Mouse (Mus musculus) forebrain, embryonic 16.5 days (tissue): ENCODE measurements around the gene Pde6h. TPM values are rescaled to one million over a fixed set of nuclear protein-coding genes. Genes with fewer than 3 reads are reported as not detected.

Experiments used
- ATAC-seq: fragments of 200-750 bp; cut with Nextera tagmentation; 2 replicates; pipeline ENCODE4 v1.8.0; 2017; ENCODE audit warnings: mild to moderate bottlenecking, moderate library complexity
- H3K27ac ChIP-seq: fragments of 300-500 bp; sonication (generic); 2 replicates; pipeline ENCODE4 v1.5.1; 2014; ENCODE audit warnings: low read length, control low read depth
- H3K27me3 ChIP-seq: fragments of 300-500 bp; sonication (generic); replicated peaks from 2 replicates; pipeline ENCODE4 v1.6.1; 2014; ENCODE audit warnings: low read length; ENCODE audit not compliant: control insufficient read depth, insufficient read depth
- H3K36me3 ChIP-seq: fragments of 300-500 bp; sonication (generic); 2 replicates; pipeline ENCODE4 v1.6.1; 2014; ENCODE audit not compliant: control insufficient read depth, insufficient read depth
- H3K4me1 ChIP-seq: fragments of 300-500 bp; sonication (generic); replicated peaks from 2 replicates; pipeline ENCODE4 v1.6.1; 2014; ENCODE audit warnings: low read length; ENCODE audit not compliant: control insufficient read depth, insufficient read depth
- H3K4me2 ChIP-seq: fragments of 300-500 bp; sonication (generic); 2 replicates; pipeline ENCODE4 v1.6.1; 2014; ENCODE audit warnings: mild to moderate bottlenecking, low read length, control low read depth
- H3K4me3 ChIP-seq: fragments of 300-500 bp; sonication (generic); replicated peaks from 2 replicates; pipeline ENCODE4 v1.5.1; 2014; ENCODE audit warnings: mild to moderate bottlenecking, low read length, control low read depth
- H3K9ac ChIP-seq: fragments of 300-500 bp; sonication (generic); replicated peaks from 2 replicates; pipeline ENCODE4 v1.6.1; 2014; ENCODE audit warnings: low read depth, low read length, control low read depth
- H3K9me3 ChIP-seq: fragments of 300-500 bp; sonication (generic); 2 replicates; pipeline ENCODE4 v1.6.1; 2016; ENCODE audit warnings: low read length; ENCODE audit not compliant: control insufficient read depth
- WGBS: fragments of 180-500 bp; shearing (Covaris S2); extraction: QIAGEN DNeasy Blood & Tissue Kit; methylation state at CpG from one replicate; pipeline ENCODE4 v1.1.7; 2014; 5-methylcytosine and 5-hydroxymethylcytosine counted together
- polyA plus RNA-seq: library from polyadenylated mRNA; unstranded; fragments of >200 nt; fragmentation: Nextera tagmentation; extraction: Ambion mirVana; gene quantifications from 2 replicates; pipeline ENCODE4 v1.2.1, GENCODE M21; 2015

Pde6h gene
- polyA plus RNA-seq, 1 experiment from 2014 or later = not detected

DNA sequence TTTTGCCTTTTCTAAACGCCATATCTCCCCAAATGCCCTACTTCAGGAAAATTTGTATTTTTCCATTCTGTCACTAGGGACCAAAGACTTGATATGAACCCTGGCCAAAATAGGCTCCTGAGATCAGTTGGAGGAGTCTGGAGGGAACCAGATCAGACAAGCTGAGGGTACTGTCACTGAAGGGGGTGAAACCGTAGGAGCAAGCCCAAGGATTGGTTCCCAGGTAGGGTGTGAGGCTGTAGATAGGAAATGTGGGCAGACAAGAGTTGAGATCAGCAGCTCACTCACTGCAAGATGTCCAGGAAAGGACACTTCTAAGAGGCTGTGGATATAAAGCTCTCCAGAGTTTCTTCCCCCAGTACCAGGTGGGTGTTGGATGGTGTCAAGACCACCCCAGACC, 31.6 kb upstream of the Pde6h start:
- Histone ChIP-seq H3K4me3 (no peak overlapping the region), H3K9ac (no peak overlapping the region), H3K4me2 (no peak overlapping the region), H3K36me3 (no peaks in the 10 kb centered on the region), H3K9me3 (no peaks in the 10 kb centered on the region), H3K4me1 (no peaks in the 10 kb centered on the region), H3K27ac (no peak overlapping the region), H3K27me3 (no peaks in the 10 kb centered on the region)
- WGBS = 83% methylated on average over 2 of the region's 2 CpGs
- ATAC-seq = no peak

DNA sequence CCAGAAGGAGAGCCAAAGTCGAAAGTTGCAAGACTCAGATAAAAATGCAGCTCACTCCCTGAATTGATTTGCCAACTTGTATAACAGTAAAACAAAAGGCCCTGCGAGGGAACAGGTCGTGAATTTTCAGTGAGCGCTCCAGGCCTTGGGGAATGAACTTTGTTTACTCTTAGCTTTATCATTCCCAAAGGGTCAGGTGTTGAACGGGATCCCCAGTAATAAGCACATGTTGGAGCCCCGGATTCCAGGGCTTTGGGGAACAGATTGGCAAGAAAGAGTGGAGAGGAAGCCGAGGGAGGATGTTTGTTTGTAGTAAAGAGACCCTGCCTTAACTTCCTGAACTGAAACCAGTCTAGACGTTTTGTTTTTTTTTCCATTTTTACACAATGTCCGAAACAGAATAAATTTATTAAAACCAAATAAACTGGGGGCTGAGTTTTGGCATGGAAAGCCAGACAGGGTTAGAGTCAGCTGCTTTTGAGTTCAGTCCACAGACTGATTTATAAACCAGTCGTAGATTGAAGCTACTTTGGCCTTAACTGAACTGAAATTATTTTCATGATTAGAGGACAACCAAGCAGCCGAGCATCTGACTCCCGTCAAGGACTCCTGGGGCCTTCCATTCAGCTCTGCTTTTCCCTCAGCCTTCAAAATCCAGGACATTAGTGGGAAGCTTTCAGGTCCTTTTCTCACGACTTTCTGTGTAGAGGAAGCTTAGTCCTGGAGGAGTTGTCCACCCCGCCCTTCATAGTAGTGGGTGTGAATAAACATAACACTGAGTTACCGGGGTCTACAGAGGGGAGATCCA, 28.9 kb upstream of the Pde6h start:
- H3K27me3 ChIP-seq = no peaks in the 10 kb centered on the region
- H3K9me3 ChIP-seq = no peaks in the 10 kb centered on the region
- no peaks in the 10 kb centered on the region for H3K4me1 ChIP-seq
- H3K4me3 ChIP-seq = no peak overlapping the region
- H3K27ac ChIP-seq = no peak overlapping the region
- no peak overlapping the region for H3K4me2 ChIP-seq
- no peaks in the 10 kb centered on the region for H3K36me3 ChIP-seq
- H3K9ac ChIP-seq = no peak overlapping the region
- 66% methylated on average over 15 of the region's 15 CpGs for WGBS
- no peak for ATAC-seq

GRCm38 (mm10) chr6:136897789-136898188, 25.8 kb upstream of the Pde6h start:
- no peak for ATAC-seq
- no peaks in the 10 kb centered on the region for H3K36me3 ChIP-seq
- H3K4me1 ChIP-seq = no peaks in the 10 kb centered on the region
- no peak overlapping the region for H3K9ac ChIP-seq
- H3K27me3 ChIP-seq = no peaks in the 10 kb centered on the region
- WGBS = 91% methylated on average over 4 of the region's 4 CpGs
- no peak overlapping the region for H3K4me2 ChIP-seq
- H3K9me3 ChIP-seq = no peaks in the 10 kb centered on the region
- no peak overlapping the region for H3K27ac ChIP-seq
- no peak overlapping the region for H3K4me3 ChIP-seq

DNA sequence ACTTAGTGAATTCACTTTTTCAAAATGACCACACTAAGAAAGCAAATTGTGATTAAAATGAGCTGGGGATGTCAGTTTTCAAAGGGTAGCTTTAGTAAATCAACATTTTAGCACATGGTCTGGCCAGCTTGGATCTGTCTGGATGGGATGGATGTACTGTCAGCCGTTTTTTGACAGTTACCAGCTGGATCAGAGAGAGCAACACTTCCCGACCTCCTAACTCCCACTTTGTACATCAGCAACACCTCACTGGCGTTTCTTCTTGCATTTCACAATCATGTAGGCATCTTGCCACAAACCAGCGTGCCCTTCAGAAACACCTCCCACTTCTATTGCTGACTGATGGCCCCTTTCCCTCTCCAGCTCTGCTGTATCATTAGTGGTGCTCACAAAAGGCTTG, 25.4 kb upstream of the Pde6h start:
- no peak overlapping the region for H3K27ac ChIP-seq
- no peaks in the 10 kb centered on the region for H3K27me3 ChIP-seq
- WGBS = 67% methylated on average over 4 of the region's 4 CpGs
- H3K4me1 ChIP-seq = no peaks in the 10 kb centered on the region
- no peak for ATAC-seq
- H3K9ac ChIP-seq = no peak overlapping the region
- no peaks in the 10 kb centered on the region for H3K9me3 ChIP-seq
- H3K4me3 ChIP-seq = no peak overlapping the region
- no peak overlapping the region for H3K4me2 ChIP-seq
- no peaks in the 10 kb centered on the region for H3K36me3 ChIP-seq

GRCm38 (mm10) chr6:136898954-136899353, 24.7 kb upstream of the Pde6h start:
- no peak overlapping the region for H3K4me3 ChIP-seq
- no peak for ATAC-seq
- no peaks in the 10 kb centered on the region for H3K36me3 ChIP-seq
- WGBS = 80% methylated on average over 2 of the region's 2 CpGs
- no peaks in the 10 kb centered on the region for H3K4me1 ChIP-seq
- no peaks in the 10 kb centered on the region for H3K27me3 ChIP-seq
- no peaks in the 10 kb centered on the region for H3K9me3 ChIP-seq
- H3K9ac ChIP-seq = no peak overlapping the region
- no peak overlapping the region for H3K27ac ChIP-seq
- no peak overlapping the region for H3K4me2 ChIP-seq

DNA sequence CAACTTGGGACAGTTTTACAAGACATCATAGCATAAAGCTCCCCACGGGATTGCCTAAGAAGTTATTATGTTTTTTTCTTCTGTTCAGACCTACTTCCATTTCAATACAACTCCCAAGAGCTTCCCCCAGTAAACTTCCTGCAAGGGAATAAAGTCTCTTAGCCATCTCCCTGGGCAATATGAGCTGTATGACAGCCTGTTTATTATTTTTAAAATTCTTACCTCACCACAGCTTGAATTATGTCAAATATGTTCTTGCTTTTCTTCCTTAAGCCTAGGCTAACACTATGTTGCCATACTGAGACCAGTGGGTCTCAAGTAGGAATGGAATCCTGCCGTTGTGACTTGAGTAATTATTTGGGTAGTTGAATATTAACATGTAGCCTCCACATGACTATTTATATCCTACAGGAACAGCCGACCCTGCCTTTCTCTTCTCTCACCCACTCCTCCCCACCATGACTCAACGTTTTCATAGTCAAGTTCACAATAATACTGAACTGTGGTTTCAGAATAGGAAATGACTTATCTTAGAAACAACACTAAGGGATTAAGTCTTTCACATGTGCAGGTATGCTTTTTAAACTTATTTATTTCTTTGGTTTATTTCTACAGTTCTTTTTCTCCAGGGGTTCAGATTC, 23.1 kb upstream of the Pde6h start:
- 85% methylated on average over 4 of the region's 4 CpGs for WGBS
- H3K4me2 ChIP-seq = no peak overlapping the region
- H3K36me3 ChIP-seq = no peaks in the 10 kb centered on the region
- no peak overlapping the region for H3K27ac ChIP-seq
- no peaks in the 10 kb centered on the region for H3K4me1 ChIP-seq
- no peak overlapping the region for H3K9ac ChIP-seq
- no peaks in the 10 kb centered on the region for H3K9me3 ChIP-seq
- no peaks in the 10 kb centered on the region for H3K27me3 ChIP-seq
- H3K4me3 ChIP-seq = no peak overlapping the region
- ATAC-seq = no peak

DNA sequence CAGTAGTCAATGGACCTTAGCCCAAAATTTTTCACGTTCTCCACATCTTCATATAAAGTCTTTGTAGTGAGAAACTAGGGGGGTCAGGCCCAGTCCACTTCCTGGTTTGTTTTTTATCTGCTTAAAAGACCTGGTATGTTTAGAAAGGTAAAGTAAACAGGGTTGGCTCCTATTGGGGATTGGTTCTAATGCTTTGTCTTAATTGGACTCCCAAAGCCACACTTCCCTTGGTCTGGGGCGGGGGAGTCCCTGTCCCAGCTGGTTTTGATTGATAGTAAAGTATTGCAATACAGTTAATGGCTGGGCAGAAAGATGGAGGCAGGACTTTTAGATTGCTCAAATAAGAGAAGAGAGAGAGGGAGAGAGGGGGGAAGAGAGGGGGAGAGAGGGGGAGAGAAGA, 22.6 kb upstream of the Pde6h start:
- no peaks in the 10 kb centered on the region for H3K27me3 ChIP-seq
- no peaks in the 10 kb centered on the region for H3K9me3 ChIP-seq
- 79% methylated on average over 2 of the region's 2 CpGs for WGBS
- H3K27ac ChIP-seq = no peak overlapping the region
- H3K36me3 ChIP-seq = no peaks in the 10 kb centered on the region
- H3K4me3 ChIP-seq = no peak overlapping the region
- no peak for ATAC-seq
- no peak overlapping the region for H3K9ac ChIP-seq
- H3K4me2 ChIP-seq = no peak overlapping the region
- H3K4me1 ChIP-seq = no peaks in the 10 kb centered on the region

DNA sequence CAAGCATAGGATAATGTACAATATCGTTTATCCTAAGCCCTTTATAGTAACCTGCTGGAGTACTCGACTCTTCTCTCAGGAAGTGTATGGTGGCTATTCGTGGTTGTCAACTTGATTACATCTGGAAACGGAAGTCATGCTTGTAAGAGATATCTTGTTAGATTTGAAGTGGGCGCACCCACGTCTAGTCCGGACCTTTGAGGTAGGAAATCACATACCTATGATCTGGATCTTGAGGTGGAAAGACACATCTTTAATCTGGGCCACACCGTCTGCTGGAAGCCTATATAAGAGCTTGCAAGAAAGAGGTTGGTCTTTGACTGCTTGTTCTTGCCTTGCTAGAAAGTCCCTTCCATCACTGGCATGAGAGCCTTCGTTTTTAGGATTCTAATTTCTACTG, 21.1 kb upstream of the Pde6h start:
- Histone ChIP-seq H3K27ac (no peak overlapping the region), H3K27me3 (no peaks in the 10 kb centered on the region), H3K4me1 (no peaks in the 10 kb centered on the region), H3K9me3 (no peaks in the 10 kb centered on the region), H3K36me3 (no peaks in the 10 kb centered on the region), H3K9ac (no peak overlapping the region), H3K4me2 (no peak overlapping the region), H3K4me3 (no peak overlapping the region)
- no peak for ATAC-seq
- WGBS = 95% methylated on average over 9 of the region's 9 CpGs

DNA sequence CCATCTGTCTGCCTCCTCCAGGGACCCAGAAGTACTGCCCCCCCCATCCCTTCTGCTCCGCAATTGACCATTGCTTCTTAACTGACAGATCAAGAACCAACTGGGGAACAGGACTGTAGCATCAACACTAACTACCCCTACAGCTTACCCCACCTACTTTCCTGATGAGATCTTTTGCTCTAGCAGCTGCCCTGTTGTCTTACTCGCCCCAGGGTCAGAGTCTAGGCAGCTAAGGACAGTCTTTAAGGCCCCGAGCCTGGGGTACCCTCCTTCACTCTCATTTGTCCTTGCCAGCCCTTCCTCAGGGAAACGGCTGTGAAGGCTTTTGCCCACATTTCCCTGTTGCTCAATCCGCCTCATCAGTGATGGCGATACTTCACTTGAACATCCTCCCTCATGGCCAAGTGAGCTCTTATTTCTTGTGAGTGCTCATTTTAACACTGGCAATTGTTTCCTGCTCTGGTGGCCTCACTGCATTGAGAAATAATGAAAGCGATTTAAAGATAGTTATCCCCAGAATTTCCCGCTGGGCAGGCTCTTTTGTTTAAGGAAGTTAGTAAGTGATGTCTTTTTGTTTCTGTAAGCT, 19.7 kb upstream of the Pde6h start:
- Histone ChIP-seq H3K4me3 (no peak overlapping the region), H3K36me3 (no peaks in the 10 kb centered on the region), H3K9me3 (no peaks in the 10 kb centered on the region), H3K4me1 (no peaks in the 10 kb centered on the region), H3K9ac (no peak overlapping the region), H3K27ac (no peak overlapping the region), H3K4me2 (no peak overlapping the region), H3K27me3 (no peaks in the 10 kb centered on the region)
- 51% methylated on average over 8 of the region's 8 CpGs for WGBS
- ATAC-seq = no peak
